Mouse (Mus musculus) stomach, embryonic 14.5 days (tissue): ENCODE results near the gene Memo1. TPM values are rescaled to one million over a fixed set of nuclear protein-coding genes. Genes with fewer than 3 reads are reported as not detected.
A peak's percentile ranks its signal among the peaks of the same experiment; 100 is the strongest.

Source experiments
- ATAC-seq: fragments of 200-750 bp; cut with Nextera tagmentation; 2 replicates; pipeline ENCODE4 v1.8.0; 2017; ENCODE audit warnings: low read depth, moderate TSS enrichment; ENCODE audit not compliant: insufficient number of reproducible peaks, insufficient read depth, low FRiP score
- H3K27ac ChIP-seq: fragments of 300-500 bp; sonication (generic); 2 replicates; pipeline ENCODE4 v1.5.1; 2014; ENCODE audit warnings: mild to moderate bottlenecking, low read length, moderate library complexity, mixed read lengths
- H3K27me3 ChIP-seq: fragments of 300-500 bp; sonication (generic); 2 replicates; pipeline ENCODE4 v1.6.1; 2014; ENCODE audit warnings: low read length, control low read depth, mixed read lengths; ENCODE audit not compliant: control insufficient read depth, insufficient read depth
- H3K36me3 ChIP-seq: fragments of 300-500 bp; sonication (generic); 2 replicates; pipeline ENCODE4 v1.6.1; 2014; ENCODE audit warnings: mild to moderate bottlenecking, control low read depth, low read length, moderate library complexity, mixed read lengths; ENCODE audit not compliant: control insufficient read depth, insufficient read depth
- H3K4me1 ChIP-seq: fragments of 300-500 bp; sonication (generic); 2 replicates; pipeline ENCODE4 v1.6.1; 2014; ENCODE audit warnings: low read length, control low read depth, mixed read lengths; ENCODE audit not compliant: control insufficient read depth, insufficient read depth
- H3K4me2 ChIP-seq: fragments of 300-500 bp; sonication (generic); replicated peaks from 2 replicates; pipeline ENCODE4 v1.6.1; 2014; ENCODE audit warnings: low read depth, low read length, control low read depth
- H3K4me3 ChIP-seq: fragments of 300-500 bp; sonication (generic); 2 replicates; pipeline ENCODE4 v1.5.1; 2014; ENCODE audit warnings: low read depth, low read length, control low read depth
- H3K9ac ChIP-seq: fragments of 300-500 bp; sonication (generic); replicated peaks from 2 replicates; pipeline ENCODE4 v1.6.1; 2014; ENCODE audit warnings: low read depth, mild to moderate bottlenecking, control low read depth, low read length, moderate library complexity, mixed read lengths
- H3K9me3 ChIP-seq: fragments of 300-500 bp; sonication (generic); 2 replicates; pipeline ENCODE4 v1.6.1; 2016; ENCODE audit warnings: low read depth, low read length, control low read depth; ENCODE audit not compliant: control insufficient read depth
- WGBS: fragments of 180-500 bp; shearing (Covaris S2); extraction: QIAGEN DNeasy Blood & Tissue Kit; methylation state at CpG from one replicate; pipeline ENCODE4 v1.1.7; 2014; 5-methylcytosine and 5-hydroxymethylcytosine counted together
- polyA plus RNA-seq: library from polyadenylated mRNA; unstranded; fragments of >200 nt; fragmentation: Nextera tagmentation; extraction: Ambion mirVana; gene quantifications from 2 replicates; pipeline ENCODE4 v1.2.1, GENCODE M21; 2014

The Memo1 gene
- polyA plus RNA-seq, 1 experiment from 2014 or later, result 94.8 TPM

- no peak overlapping the region for H3K4me2 ChIP-seq
- no peak for ATAC-seq
- H3K36me3 ChIP-seq, result no peaks in the 10 kb centered on the region
- WGBS, result 85% methylated on average over 2 of the region's 2 CpGs
- no peak overlapping the region for H3K9ac ChIP-seq
- H3K4me1 ChIP-seq, result peaks cover 15% of the 10 kb centered on the region; the same call in 1 of the 2 replicates
- H3K4me3 ChIP-seq, result no peak overlapping the region
- H3K9me3 ChIP-seq, result no peaks in the 10 kb centered on the region
- no peaks in the 10 kb centered on the region for H3K27me3 ChIP-seq
- H3K27ac ChIP-seq, result no peak overlapping the region
Measured at GRCm38 (mm10) chr17:74288626-74289025, 6.7 kb downstream of the Memo1 start.

DNA sequence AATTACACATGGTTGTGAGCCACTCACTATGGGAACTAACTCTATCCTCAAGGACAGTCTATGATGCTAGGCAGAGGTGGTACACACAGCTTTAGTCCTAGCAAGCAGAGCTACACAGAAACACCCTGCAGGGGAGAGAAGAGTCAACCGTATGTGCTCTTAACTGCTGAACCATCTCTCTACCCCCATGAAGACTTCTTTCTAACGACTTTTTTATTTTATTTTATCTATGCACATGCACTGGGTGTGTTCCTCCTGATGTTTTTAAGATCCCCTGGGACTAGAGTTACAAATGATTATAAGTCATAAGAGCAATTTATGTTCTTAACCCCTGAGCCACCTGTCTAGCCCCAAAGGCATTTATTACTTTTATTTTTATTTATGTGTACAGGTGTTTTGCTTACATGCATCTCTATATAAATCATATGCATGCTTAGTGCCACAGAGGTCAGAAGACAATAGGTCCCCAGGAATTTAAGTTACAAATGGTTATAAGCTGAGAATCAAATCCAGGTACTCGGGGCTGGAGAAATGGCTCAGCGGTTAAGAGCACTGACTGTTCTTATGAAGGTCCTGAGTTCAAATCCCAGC lies 9.1 kb downstream of the Memo1 start:
- no peak for ATAC-seq
- no peak overlapping the region for H3K4me2 ChIP-seq
- no peak overlapping the region for H3K9ac ChIP-seq
- no peak overlapping the region for H3K27ac ChIP-seq
- no peaks in the 10 kb centered on the region for H3K9me3 ChIP-seq
- peaks cover 6% of the 10 kb centered on the region; the same call in 1 of the 2 replicates for H3K4me1 ChIP-seq
- H3K36me3 ChIP-seq, result no peaks in the 10 kb centered on the region
- H3K4me3 ChIP-seq, result no peak overlapping the region
- no peaks in the 10 kb centered on the region for H3K27me3 ChIP-seq
- 75% methylated on average over 4 of the region's 4 CpGs for WGBS

DNA sequence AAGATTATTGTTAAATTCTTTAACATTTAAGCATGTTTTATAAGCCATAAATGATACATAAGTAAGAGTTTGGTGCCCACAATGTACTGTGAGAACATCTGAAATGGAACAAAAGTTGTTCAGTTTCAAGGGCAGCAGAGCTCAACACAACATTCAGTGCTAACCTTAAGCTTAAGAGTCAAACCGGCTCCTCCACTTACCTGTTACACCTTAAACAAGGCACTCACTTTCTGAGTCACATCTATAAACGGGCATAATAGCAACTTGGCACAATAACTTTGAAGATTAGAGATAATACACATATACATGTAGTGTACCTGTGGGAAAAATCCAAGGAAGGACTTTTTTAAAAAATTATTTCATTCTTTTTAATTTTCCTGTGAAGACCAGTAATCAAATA lies 9.6 kb downstream of the Memo1 start:
- no peaks in the 10 kb centered on the region for H3K27me3 ChIP-seq
- no peak overlapping the region for H3K27ac ChIP-seq

GRCm38 (mm10) chr17:74284397-74285115 lies 10.8 kb downstream of the Memo1 start:
- no peak overlapping the region for H3K4me3 ChIP-seq
- no peak for ATAC-seq
- H3K4me2 ChIP-seq, result no peak overlapping the region
- H3K9me3 ChIP-seq, result no peaks in the 10 kb centered on the region
- no peaks in the 10 kb centered on the region for H3K36me3 ChIP-seq
- WGBS, result 85% methylated on average over 2 of the region's 2 CpGs
- H3K27me3 ChIP-seq, result no peaks in the 10 kb centered on the region
- no peak overlapping the region for H3K9ac ChIP-seq
- no peaks in the 10 kb centered on the region for H3K4me1 ChIP-seq
- no peak overlapping the region for H3K27ac ChIP-seq

More for the DNA sequence above, 9.6 kb downstream of the Memo1 start:
- H3K4me1 ChIP-seq, result 0 out of 2 replicates have a peak, but pooled peaks cover under 1% of the 10 kb centered on the region
- no peaks in the 10 kb centered on the region for H3K9me3 ChIP-seq
- no peaks in the 10 kb centered on the region for H3K36me3 ChIP-seq
- H3K9ac ChIP-seq, result no peak overlapping the region
- no peak for ATAC-seq
- 60% methylated on average over 2 of the region's 2 CpGs for WGBS
- H3K4me3 ChIP-seq, result no peak overlapping the region
- H3K4me2 ChIP-seq, result no peak overlapping the region

GRCm38 (mm10) chr17:74282024-74282423 lies 13.3 kb downstream of the Memo1 start:
- Histone ChIP-seq H3K9ac (no peak overlapping the region), H3K4me2 (no peak overlapping the region), H3K4me1 (0 out of 2 replicates have a peak, but pooled peaks cover 4% of the 10 kb centered on the region), H3K27ac (no peak overlapping the region), H3K4me3 (no peak overlapping the region), H3K9me3 (no peaks in the 10 kb centered on the region), H3K27me3 (no peaks in the 10 kb centered on the region), H3K36me3 (no peaks in the 10 kb centered on the region)
- WGBS, result 96% methylated on average over 3 of the region's 3 CpGs
- ATAC-seq, result no peak

- no peak overlapping the region for H3K4me3 ChIP-seq
- H3K9ac ChIP-seq, result no peak overlapping the region
- 94% methylated on average over 8 of the region's 8 CpGs for WGBS
- H3K9me3 ChIP-seq, result no peaks in the 10 kb centered on the region
- 0 out of 2 replicates have a peak, but pooled peaks have one; percentile 10 for ATAC-seq
- H3K27me3 ChIP-seq, result no peaks in the 10 kb centered on the region
- no peaks in the 10 kb centered on the region for H3K36me3 ChIP-seq
- H3K4me1 ChIP-seq, result 0 out of 2 replicates have a peak, but pooled peaks cover 4% of the 10 kb centered on the region
- H3K27ac ChIP-seq, result no peak overlapping the region
- H3K4me2 ChIP-seq, result no peak overlapping the region
Measured at GRCm38 (mm10) chr17:74278966-74279869, 16.1 kb downstream of the Memo1 start.

DNA sequence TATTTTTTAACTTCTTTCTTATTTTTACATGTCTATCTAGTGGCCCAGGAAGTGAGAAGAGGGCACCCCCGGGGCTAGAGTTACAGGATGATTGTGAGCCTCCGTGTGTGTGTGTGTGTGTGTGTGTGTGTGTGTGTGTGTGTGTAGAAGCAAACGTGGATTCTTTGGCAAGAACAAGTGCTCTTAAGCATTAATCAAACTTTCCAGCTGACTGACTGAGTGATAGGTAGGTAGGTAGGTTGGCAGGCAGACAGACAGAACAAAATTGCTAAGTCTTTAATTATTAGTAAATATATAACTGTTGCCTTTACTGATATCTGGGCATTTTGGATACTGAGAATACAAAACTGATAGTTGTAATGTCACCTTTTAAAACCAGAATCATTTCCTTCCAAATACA lies 20.9 kb downstream of the Memo1 start:
- H3K27me3 ChIP-seq, result no peaks in the 10 kb centered on the region
- no peaks in the 10 kb centered on the region for H3K9me3 ChIP-seq
- no peak overlapping the region for H3K27ac ChIP-seq
- 0 out of 2 replicates have a peak, but pooled peaks cover 4% of the 10 kb centered on the region for H3K4me1 ChIP-seq
- H3K4me2 ChIP-seq, result no peak overlapping the region
- no peak for ATAC-seq
- WGBS, result 67% methylated on average over 3 of the region's 3 CpGs
- no peak overlapping the region for H3K4me3 ChIP-seq
- H3K9ac ChIP-seq, result no peak overlapping the region
- no peaks in the 10 kb centered on the region for H3K36me3 ChIP-seq

GRCm38 (mm10) chr17:74272683-74273205 lies 22.6 kb downstream of the Memo1 start:
- Histone ChIP-seq H3K27ac (no peak overlapping the region), H3K4me2 (no peak overlapping the region), H3K9me3 (no peaks in the 10 kb centered on the region), H3K4me3 (no peak overlapping the region), H3K27me3 (no peaks in the 10 kb centered on the region), H3K4me1 (no peaks in the 10 kb centered on the region), H3K9ac (no peak overlapping the region), H3K36me3 (no peaks in the 10 kb centered on the region)
- ATAC-seq, result no peak
- 71% methylated on average over 16 of the region's 16 CpGs for WGBS
